Mouse (Mus musculus) stomach, embryonic 16.5 days (tissue): ENCODE data around the gene Fbxo46. TPM values are rescaled to one million over a fixed set of nuclear protein-coding genes. Genes with fewer than 3 reads are reported as not detected.

ENCODE experiments used
- ATAC-seq: fragments of 200-750 bp; cut with Nextera tagmentation; 2 replicates; pipeline ENCODE4 v1.8.0; 2017; ENCODE audit warnings: moderate number of reproducible peaks, moderate TSS enrichment; ENCODE audit not compliant: insufficient read depth, low FRiP score
- H3K27ac ChIP-seq: fragments of 300-500 bp; sonication (generic); 2 replicates; pipeline ENCODE4 v1.5.1; 2014; ENCODE audit warnings: low read length
- H3K27me3 ChIP-seq: fragments of 300-500 bp; sonication (generic); 2 replicates; pipeline ENCODE4 v1.6.1; 2014; ENCODE audit warnings: low read length, control low read depth, mixed read lengths; ENCODE audit not compliant: control insufficient read depth, insufficient read depth
- H3K36me3 ChIP-seq: fragments of 300-500 bp; sonication (generic); 2 replicates; pipeline ENCODE4 v1.6.1; 2014; ENCODE audit warnings: low read length; ENCODE audit not compliant: control insufficient read depth, insufficient read depth
- H3K4me1 ChIP-seq: fragments of 300-500 bp; sonication (generic); 2 replicates; pipeline ENCODE4 v1.6.1; 2014; ENCODE audit warnings: low read length, control low read depth, mixed read lengths; ENCODE audit not compliant: control insufficient read depth, insufficient read depth
- H3K4me2 ChIP-seq: fragments of 300-500 bp; sonication (generic); 2 replicates; pipeline ENCODE4 v1.6.1; 2014; ENCODE audit warnings: low read depth, low read length, mixed read lengths
- H3K4me3 ChIP-seq: fragments of 300-500 bp; sonication (generic); replicated peaks from 2 replicates; pipeline ENCODE4 v1.5.1; 2014; ENCODE audit warnings: mild to moderate bottlenecking, low read length
- H3K9ac ChIP-seq: fragments of 300-500 bp; sonication (generic); 2 replicates; pipeline ENCODE4 v1.6.1; 2014; ENCODE audit warnings: low read length
- H3K9me3 ChIP-seq: fragments of 300-500 bp; sonication (generic); replicated peaks from 2 replicates; pipeline ENCODE4 v1.6.1; 2016; ENCODE audit warnings: low read length, control low read depth; ENCODE audit not compliant: control insufficient read depth
- WGBS: fragments of 180-500 bp; shearing (Covaris S2); extraction: QIAGEN DNeasy Blood & Tissue Kit; methylation state at CpG from one replicate; pipeline ENCODE4 v1.1.7; 2014; 5-methylcytosine and 5-hydroxymethylcytosine counted together
- polyA plus RNA-seq: library from polyadenylated mRNA; unstranded; fragments of >200 nt; fragmentation: Nextera tagmentation; extraction: Ambion mirVana; gene quantifications from 2 replicates; pipeline ENCODE4 v1.2.1, GENCODE M21; 2015

Fbxo46 gene
- polyA plus RNA-seq, 1 experiment from 2014 or later = 13.5 TPM

GRCm38 (mm10) chr7:19086760-19087159, 32.9 kb upstream of the Fbxo46 start:
- Histone ChIP-seq H3K27me3 (no peaks in the 10 kb centered on the region), H3K27ac (no peak overlapping the region), H3K4me1 (peaks cover 52% of the 10 kb centered on the region), H3K9ac (no peak overlapping the region; the same call in 1 of the 2 replicates), H3K9me3 (no peaks in the 10 kb centered on the region), H3K36me3 (peaks cover 17% of the 10 kb centered on the region; the same call in 1 of the 2 replicates), H3K4me3 (no peak overlapping the region), H3K4me2 (peak overlapping the region; percentile 60; the same call in 1 of the 2 replicates)
- ATAC-seq = no peak
- WGBS = 65% methylated on average over 18 of the region's 18 CpGs

GRCm38 (mm10) chr7:19088813-19089212, 30.8 kb upstream of the Fbxo46 start:
- no peak overlapping the region for H3K27ac ChIP-seq
- no peak overlapping the region for H3K9ac ChIP-seq
- H3K36me3 ChIP-seq = peaks cover 17% of the 10 kb centered on the region; the same call in 1 of the 2 replicates
- no peaks in the 10 kb centered on the region for H3K27me3 ChIP-seq
- ATAC-seq = no peak
- no peak overlapping the region for H3K4me2 ChIP-seq
- no peaks in the 10 kb centered on the region for H3K9me3 ChIP-seq
- no peak overlapping the region for H3K4me3 ChIP-seq
- WGBS = 43% methylated on average over 10 of the region's 10 CpGs
- H3K4me1 ChIP-seq = peaks cover 47% of the 10 kb centered on the region

GRCm38 (mm10) chr7:19091913-19092312, 27.7 kb upstream of the Fbxo46 start:
- Histone ChIP-seq H3K4me3 (no peak overlapping the region), H3K4me1 (peaks cover 28% of the 10 kb centered on the region), H3K9ac (peak overlapping the region; percentile 70), H3K9me3 (no peaks in the 10 kb centered on the region), H3K36me3 (peaks cover 15% of the 10 kb centered on the region; the same call in 1 of the 2 replicates), H3K27me3 (no peaks in the 10 kb centered on the region), H3K4me2 (no peak overlapping the region), H3K27ac (peak overlapping the region; percentile 94; the same call in 1 of the 2 replicates)
- no peak for ATAC-seq
- WGBS = 52% methylated on average over 17 of the region's 17 CpGs

GRCm38 (mm10) chr7:19092381-19093173, 27.1 kb upstream of the Fbxo46 start:
- Histone ChIP-seq H3K4me1 (peaks cover 33% of the 10 kb centered on the region), H3K4me3 (peak overlapping the region; percentile 76), H3K27ac (peak overlapping the region; percentile 94), H3K27me3 (no peaks in the 10 kb centered on the region), H3K9ac (peak overlapping the region; percentile 70), H3K36me3 (peaks cover 12% of the 10 kb centered on the region; the same call in 1 of the 2 replicates), H3K9me3 (no peaks in the 10 kb centered on the region), H3K4me2 (peak overlapping the region; percentile 89)
- 8% methylated on average over 38 of the region's 38 CpGs for WGBS
- peak; percentile 25 for ATAC-seq

- peak overlapping the region; percentile 70 for H3K9ac ChIP-seq
- peak; percentile 48 for ATAC-seq
- H3K27ac ChIP-seq = peak overlapping the region; percentile 94
- H3K9me3 ChIP-seq = no peaks in the 10 kb centered on the region
- H3K36me3 ChIP-seq = peaks cover 11% of the 10 kb centered on the region; the same call in 1 of the 2 replicates
- H3K4me2 ChIP-seq = peak overlapping the region; percentile 89
- peak overlapping the region; percentile 76 for H3K4me3 ChIP-seq
- WGBS = 0% methylated on average over 15 of the region's 15 CpGs
- H3K4me1 ChIP-seq = peaks cover 33% of the 10 kb centered on the region
- no peaks in the 10 kb centered on the region for H3K27me3 ChIP-seq
Measured at GRCm38 (mm10) chr7:19093174-19093521, 26.5 kb upstream of the Fbxo46 start.

GRCm38 (mm10) chr7:19093537-19094385, 25.9 kb upstream of the Fbxo46 start:
- H3K27ac ChIP-seq = peak overlapping the region; percentile 94
- no peaks in the 10 kb centered on the region for H3K9me3 ChIP-seq
- no peaks in the 10 kb centered on the region for H3K27me3 ChIP-seq
- peak overlapping the region; percentile 90 for H3K9ac ChIP-seq
- H3K4me2 ChIP-seq = peak overlapping the region; percentile 89
- H3K4me3 ChIP-seq = peak overlapping the region; percentile 76
- under 1% methylated on average over 45 of the region's 45 CpGs for WGBS
- H3K36me3 ChIP-seq = 0 out of 2 replicates have a peak, but pooled peaks cover 5% of the 10 kb centered on the region
- peaks cover 34% of the 10 kb centered on the region for H3K4me1 ChIP-seq
- peak; percentile 86 for ATAC-seq

- peak; percentile 1; the same call in 1 of the 2 replicates for ATAC-seq
- H3K27me3 ChIP-seq = no peaks in the 10 kb centered on the region
- no peaks in the 10 kb centered on the region for H3K9me3 ChIP-seq
- H3K9ac ChIP-seq = peak within 1 kb of the TSS; percentile 90
- WGBS = 0% methylated on average over 16 of the region's 36 CpGs
- no peaks in the 10 kb centered on the region for H3K36me3 ChIP-seq
- H3K4me1 ChIP-seq = peaks cover 35% of the 10 kb centered on the region
- peak within 1 kb of the TSS; percentile 94 for H3K27ac ChIP-seq
- peak within 1 kb of the TSS; percentile 76 for H3K4me3 ChIP-seq
- H3K4me2 ChIP-seq = peak within 1 kb of the TSS; percentile 89
Measured at GRCm38 (mm10) chr7:19094471-19094825, 25.2 kb upstream of the Fbxo46 start, which contains the start of gene Six5. Six5 (plus strand) TSS chr7:19094594.

GRCm38 (mm10) chr7:19094826-19095750, 24.6 kb upstream of the Fbxo46 start:
- ATAC-seq = no peak
- H3K36me3 ChIP-seq = no peaks in the 10 kb centered on the region
- peak overlapping the region; percentile 90 for H3K9ac ChIP-seq
- peak overlapping the region; percentile 89 for H3K4me2 ChIP-seq
- peak overlapping the region; percentile 94 for H3K27ac ChIP-seq
- H3K9me3 ChIP-seq = no peaks in the 10 kb centered on the region
- WGBS = under 1% methylated on average over 87 of the region's 87 CpGs
- peaks cover 35% of the 10 kb centered on the region for H3K4me1 ChIP-seq
- H3K4me3 ChIP-seq = peak overlapping the region; percentile 76
- no peaks in the 10 kb centered on the region for H3K27me3 ChIP-seq
